Mouse (Mus musculus): ENCODE measurements at regions not wholly inside any gene's neighbourhood (a gene's known extent, or its start where the extent isn't known, plus 50 kb on each side); places are given as distances from the start of the nearest gene placed in this dataset.
"Not testable (repeated sequence)": the region's sequence is repeated elsewhere in the genome, so short reads cannot be mapped to it uniquely, and the experiment has no call there.

- no peak for DNase-seq
Observed at GRCm38 (mm10) chr16:50010074-50010473, 209.7 kb downstream of the Cd47 start.

DNA sequence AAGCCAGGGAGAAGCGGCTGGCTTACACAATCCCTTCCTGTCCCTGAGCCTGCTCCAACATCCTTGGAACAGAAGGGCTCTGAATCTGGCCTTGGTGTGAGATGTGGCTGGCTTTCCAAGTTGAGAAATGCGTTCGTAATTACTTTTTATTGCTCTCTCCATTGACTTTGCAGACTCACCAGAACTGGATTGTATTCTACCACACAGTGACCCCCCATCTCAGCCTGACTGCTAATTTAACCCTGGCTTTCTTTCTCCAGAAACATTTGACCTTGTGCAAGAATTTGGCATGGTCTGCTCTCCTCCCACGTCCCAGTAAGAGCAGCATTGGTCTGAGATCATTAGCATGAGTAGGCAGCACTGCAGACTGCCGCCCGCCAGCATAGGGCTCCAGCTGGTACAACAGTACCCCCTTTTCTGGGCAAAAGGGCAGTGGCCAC, 210.2 kb downstream of the Cd47 start:
- DNase-seq: peak; percentile 31 to 64

- DNase-seq: no peak
Observed at GRCm38 (mm10) chr16:50023885-50024284, 223.6 kb downstream of the Cd47 start.

DNA sequence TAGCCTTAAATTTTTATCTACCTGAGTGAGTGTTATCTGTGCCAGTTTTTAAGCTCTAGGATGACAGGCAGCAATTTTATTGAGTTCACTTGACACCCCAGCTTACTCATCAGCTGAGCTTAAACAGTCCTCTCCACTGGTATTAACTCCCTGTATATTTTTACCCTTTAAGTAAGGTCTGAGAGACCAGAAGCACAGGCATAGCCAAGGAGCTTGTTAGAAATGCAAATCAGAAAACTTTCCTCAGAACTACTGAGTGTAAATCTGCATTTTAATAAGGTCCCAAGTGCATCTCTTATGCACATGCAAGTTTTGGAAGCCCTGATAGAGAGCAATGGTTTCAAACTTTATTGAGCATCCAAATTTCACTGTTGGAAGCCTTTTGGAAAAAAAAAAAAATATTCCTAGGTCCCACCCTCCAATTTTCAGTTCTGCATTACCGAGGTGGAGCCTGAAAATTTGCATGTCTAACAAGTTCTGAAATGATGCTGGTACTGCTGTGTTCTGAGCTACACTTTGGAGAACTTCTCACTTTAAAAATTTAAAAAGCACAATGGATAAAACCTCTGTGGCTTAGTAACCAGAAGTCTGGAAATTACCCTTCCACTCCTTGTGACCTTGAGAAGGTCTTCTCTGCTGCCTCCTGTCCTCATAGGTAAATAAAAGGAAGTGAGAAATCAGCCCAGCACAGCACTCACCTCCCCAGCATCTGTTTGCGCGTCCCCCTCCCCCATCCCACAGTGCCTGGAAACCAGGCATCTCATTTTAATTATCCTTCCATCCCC, 226.0 kb downstream of the Cd47 start:
- DNase-seq: no peak

DNA sequence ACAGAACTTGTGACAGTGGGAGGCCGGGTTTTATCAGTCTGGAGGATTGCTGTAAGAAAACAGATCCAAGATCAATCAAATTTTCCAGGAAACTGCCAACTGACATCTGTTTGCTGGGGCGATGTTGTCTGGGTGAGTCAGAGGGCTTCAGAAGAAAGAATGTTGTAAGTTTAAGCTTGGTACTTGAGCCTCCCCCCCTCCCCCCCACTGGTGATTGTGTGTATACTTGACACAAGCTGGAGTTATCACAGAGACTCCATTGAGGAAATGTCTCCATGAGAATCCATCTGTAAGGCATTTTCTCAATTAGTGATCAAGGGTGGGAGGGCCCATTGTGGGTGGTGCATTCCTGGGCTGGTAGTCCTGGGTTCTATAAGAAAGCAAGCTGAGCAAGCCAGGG, 226.9 kb downstream of the Cd47 start:
- no peak for DNase-seq

- DNase-seq: no peak
Observed at GRCm38 (mm10) chr16:50029711-50030110, 229.4 kb downstream of the Cd47 start.

DNA sequence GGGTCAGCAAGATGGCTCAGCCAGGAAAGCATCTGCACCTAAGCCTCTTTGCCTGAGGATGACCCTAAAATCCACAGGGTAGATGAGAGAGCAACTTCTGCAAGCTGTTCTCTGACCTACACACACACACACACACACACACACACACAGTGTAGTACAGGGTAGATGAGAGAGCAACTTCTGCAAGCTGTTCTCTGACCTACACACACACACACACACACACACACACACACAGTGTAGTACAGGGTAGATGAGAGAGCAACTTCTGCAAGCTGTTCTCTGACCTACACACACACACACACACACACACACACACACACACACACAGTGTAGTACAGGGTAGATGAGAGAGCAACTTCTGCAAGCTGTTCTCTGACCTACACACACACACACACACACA, 230.0 kb downstream of the Cd47 start:
- not testable (repeated sequence) for DNase-seq

GRCm38 (mm10) chr16:50030905-50031369, 230.6 kb downstream of the Cd47 start:
- no peak for DNase-seq

- no peak for DNase-seq
Observed at GRCm38 (mm10) chr16:50032798-50033197, 232.5 kb downstream of the Cd47 start.

GRCm38 (mm10) chr16:50036296-50036734, 236.0 kb downstream of the Cd47 start:
- no peak for DNase-seq

- no peak for DNase-seq
Observed at GRCm38 (mm10) chr16:50044103-50044502, 243.8 kb downstream of the Cd47 start.

- DNase-seq: peak; percentile 38 to 71
Observed at GRCm38 (mm10) chr16:50045552-50046547, 245.5 kb downstream of the Cd47 start.

GRCm38 (mm10) chr16:50063540-50063939, 263.2 kb downstream of the Cd47 start:
- DNase-seq: no peak

GRCm38 (mm10) chr16:50065336-50066082, 265.2 kb downstream of the Cd47 start:
- DNase-seq: no peak

- DNase-seq: peak in 1 of 2 experiments; percentile 7
Observed at GRCm38 (mm10) chr16:50069033-50069432, 268.7 kb downstream of the Cd47 start.

GRCm38 (mm10) chr16:50070728-50071127, 270.4 kb downstream of the Cd47 start:
- no peak for DNase-seq

DNA sequence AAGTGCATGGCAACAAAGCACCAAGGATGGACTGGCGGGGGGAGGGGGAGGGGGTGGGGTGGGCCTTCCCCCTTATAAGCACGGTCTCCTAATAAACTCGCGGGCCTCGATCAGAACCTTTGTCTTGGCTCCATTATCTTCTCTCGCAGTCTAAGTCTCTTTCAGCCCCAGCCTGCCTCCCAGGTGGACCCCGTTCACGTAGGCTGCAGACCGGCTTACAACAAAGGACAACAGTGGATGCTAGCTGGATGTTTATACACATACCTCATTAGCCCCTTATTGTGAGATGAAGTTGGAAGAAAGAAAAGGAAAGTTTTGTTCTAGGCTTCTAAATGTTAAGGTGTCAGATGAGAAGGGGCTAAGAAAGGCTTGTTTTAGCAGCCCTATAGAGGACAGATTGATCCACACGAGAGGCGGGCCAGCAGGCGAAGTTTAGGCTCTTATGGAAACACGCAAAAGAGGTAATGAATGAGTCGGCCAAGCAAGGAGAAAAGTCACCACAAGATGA, 272.6 kb downstream of the Cd47 start:
- no peak for DNase-seq

GRCm38 (mm10) chr16:50073979-50074378, 273.6 kb downstream of the Cd47 start:
- no peak for DNase-seq

GRCm38 (mm10) chr16:50075641-50076040, 275.3 kb downstream of the Cd47 start:
- no peak for DNase-seq

DNA sequence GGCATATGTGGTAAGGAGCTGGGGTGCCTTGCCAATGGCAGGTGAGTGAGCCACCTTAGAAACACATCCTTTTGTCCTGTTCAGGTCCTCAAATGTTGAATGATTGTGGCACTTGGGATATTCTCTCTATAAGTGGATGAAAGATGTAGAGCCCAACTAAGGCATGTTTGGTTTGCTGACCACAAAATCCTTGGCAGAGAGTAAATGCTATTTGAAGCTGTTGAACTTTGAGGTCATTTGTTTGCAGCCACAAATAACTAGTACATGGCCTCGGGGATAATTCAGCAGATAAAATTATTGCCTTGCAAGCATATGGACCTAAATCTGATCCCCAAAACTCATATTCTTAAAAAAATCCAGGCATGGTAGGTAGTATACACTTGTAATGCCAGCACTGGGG, 281.2 kb downstream of the Cd47 start:
- DNase-seq: no peak

DNA sequence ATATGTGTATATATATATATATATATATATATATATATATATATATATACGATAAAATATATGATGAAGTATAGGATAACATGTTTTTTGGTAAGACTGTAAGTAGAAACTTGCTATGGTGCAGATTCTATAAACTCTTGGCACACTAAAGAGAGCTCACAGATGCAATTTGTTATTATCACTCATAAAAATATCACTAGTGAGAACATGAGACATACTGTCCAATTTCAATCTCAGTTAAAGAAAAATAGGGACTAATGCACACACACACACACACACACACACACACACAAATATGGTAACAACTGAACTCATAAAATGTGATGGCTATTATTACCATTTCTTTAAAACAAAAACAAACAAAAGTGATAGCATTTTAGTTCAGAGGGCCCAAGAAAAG, 292.0 kb downstream of the Cd47 start:
- no peak for DNase-seq

DNA sequence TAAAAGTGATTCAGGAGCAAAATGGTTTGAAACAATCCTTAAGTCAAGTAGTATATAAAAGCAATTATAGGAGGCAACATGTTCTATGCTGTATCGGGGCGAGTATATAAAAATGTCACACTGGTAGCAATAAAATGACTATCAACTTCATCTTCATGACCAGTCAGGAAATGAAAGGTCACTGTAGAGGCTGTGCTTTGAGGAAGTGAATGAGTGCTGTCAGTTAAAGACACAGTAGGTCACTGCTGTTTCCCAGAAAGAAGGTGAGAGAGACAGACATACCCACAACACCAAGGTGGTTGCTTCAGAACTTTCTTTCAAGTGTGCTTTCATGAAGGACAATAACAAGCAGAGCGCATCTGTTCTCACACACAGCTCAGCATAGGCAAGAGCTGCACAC, 292.4 kb downstream of the Cd47 start:
- no peak for DNase-seq

All from kidney, adult 8-10 months (tissue).